Mouse (Mus musculus) ovary, adult 18-20 months (tissue): ENCODE results near the gene Pnmt.

ENCODE experiments used
- DNase-seq: peaks from one replicate; pipeline ENCODE4 v3.0.0; 2022; ENCODE audit warnings: low spot score, mixed read lengths

Gene Pnmt

DNA sequence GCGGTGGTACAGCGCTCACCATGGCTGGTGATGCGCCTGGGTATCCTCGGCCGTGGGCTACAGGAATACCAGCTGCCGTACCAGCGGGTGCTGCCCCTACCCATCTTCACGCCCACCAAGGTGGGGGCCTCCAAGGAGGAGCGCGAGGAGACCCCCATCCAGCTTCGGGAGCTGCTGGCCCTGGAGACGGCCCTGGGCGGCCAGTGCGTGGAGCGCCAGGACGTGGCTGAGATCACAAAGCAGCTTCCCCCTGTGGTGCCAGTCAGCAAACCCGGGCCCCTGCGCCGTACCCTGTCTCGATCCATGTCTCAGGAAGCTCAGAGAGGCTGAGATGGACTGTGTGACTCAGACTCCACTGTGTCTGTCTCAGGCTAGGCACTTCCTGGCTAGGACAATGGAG, 2.0 kb upstream of the Pnmt start:
- DNase-seq, result no peak

DNA sequence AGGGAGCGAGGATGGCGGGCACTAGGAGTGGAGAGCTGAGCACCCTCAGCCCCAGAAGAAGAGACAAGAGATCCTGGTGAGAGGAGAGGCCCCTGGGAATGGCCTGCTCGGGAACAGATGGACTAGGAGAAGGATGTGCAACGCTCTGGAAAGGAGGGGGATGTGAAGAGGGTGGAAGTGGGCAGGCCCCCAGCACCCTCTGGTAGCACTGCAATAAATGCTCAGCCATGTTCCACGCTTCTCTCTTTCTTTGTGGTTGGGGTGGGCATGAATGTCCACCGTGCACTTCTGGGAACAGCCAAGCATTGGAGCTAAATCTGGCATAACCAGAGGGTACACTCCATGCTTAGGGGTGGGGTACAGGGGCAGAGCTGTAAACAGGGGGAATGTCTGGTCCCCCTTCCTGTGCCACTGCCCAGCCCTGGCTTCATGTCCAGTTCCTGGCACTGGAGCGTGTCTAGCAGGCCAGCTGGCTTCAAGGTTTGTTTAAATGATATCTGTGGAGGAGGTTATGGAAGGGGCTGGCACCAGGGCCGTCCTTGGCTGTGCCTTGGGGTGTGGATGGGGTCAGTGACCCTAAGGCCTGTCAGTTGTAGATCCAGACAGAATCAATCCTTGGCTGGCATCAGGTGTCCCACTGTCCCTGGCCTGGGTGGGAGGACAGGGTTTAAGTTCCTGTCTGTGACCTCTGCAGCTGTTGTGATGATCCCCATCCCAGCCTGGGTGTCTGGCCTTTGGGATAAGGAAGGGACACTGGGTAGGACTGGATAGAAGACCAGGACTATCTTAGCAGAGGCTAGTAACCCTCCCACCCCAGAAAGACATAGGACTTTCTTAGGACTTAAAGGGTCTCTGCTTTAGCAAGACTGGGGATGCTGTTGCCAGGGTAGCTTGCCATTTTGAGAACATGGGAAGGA, 1.3 kb upstream of the Pnmt start:
- no peak for DNase-seq

DNA sequence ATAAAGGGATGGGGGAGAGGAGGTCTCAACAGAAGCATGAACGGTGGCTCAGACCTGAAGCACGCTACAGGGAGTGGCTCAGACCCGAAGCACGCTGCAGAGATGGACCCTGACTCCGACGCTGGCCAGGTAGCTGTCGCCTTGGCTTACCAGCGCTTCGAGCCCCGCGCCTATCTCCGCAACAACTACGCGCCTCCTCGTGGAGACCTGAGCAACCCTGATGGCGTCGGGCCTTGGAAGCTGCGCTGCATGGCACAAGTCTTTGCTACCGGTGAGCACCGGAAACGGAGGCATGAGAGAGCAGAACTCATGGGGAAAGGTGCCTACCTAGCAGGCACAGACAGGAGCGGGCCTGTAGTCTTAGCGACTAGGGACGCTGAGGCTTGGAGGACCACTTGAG, 346 bp downstream of the Pnmt start:
- DNase-seq, result no peak

DNA sequence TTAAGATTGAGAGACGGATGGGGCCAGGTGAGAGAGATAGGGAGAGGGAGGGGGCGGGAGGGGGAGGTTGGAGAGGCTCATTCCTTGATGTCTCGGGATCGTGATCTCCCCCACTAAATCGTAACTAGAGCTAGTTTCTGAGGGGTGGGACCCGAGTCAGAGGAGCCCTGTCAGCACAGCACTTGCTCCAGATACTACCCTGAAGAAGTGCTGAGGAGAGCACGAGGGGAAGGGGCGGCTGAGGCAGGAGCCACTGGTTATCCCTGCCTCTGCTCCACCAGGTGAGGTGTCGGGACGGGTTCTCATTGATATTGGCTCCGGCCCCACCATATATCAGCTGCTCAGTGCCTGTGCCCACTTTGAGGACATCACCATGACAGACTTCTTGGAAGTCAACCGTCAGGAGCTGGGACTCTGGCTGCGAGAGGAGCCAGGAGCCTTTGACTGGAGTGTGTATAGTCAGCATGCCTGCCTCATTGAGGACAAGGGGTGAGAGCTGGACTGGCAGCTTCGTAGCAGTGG, 867 bp downstream of the Pnmt start:
- DNase-seq, result no peak

DNA sequence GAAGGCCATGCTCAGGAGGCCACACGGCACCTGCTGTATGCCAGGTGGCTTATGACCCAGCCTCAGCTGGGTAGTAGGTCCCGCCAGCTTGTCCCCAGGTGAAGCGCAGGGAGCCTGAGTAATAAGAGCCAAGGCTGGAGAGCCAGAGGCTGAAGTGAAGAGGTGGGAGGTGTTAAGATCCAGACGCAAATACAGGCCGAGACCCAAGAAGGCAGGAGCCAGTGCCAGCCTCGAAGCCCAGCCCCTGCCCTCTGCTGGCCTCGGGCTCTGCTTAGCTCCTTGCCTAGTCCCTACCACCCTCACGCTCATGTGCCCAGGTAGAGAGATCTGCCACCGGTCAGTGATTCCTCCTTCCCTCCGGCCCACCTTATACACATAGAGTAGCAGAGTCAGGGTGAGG, 2.0 kb downstream of the Pnmt start:
- DNase-seq, result no peak

DNA sequence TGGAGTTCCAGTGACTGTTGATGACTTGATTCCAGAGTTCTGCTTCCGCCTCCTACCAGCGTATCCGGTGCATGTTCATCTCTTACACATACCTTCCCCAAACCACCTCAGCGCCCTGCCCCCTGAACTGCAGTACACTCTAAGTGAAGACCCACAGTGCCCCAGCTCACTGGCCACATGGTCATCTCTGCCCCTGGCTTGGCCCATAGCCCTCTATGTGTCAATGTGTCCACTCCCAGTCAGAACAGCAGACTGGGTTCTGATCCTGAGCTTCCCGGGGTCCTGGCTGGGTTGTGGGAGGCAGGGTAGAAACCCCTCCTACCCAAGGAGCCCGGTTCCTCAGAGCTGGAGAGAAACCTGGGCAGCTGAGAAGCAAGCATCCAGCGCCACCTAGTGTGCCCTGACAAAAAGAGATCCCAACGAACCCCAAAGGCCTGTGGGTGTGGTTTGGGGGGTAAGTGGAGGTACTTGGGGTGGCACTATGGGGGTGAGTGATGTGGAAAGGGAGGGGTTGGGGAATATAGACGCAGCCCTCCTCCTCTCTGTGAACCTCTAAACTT, 3.1 kb downstream of the Pnmt start:
- no peak for DNase-seq

DNA sequence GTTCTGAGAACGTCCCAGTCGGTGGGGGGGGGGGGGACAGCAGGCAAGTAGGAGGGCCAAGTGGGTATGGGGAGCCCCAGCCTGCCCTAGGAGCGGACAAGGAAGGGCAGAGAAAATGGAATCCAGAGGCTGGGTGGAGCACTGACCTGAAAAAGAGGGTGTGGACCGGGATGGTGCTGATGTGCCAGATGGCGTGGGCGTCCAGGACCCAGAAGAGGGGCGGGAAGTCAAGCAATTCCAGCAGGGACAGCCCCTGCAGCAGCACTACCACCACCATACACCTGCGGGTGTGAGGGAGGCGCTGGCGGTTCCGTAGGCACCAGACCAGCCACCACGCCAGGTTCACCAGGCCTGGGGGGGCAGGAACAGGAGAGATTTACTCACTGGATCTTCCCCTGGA, 3.9 kb downstream of the Pnmt start:
- no peak for DNase-seq

DNA sequence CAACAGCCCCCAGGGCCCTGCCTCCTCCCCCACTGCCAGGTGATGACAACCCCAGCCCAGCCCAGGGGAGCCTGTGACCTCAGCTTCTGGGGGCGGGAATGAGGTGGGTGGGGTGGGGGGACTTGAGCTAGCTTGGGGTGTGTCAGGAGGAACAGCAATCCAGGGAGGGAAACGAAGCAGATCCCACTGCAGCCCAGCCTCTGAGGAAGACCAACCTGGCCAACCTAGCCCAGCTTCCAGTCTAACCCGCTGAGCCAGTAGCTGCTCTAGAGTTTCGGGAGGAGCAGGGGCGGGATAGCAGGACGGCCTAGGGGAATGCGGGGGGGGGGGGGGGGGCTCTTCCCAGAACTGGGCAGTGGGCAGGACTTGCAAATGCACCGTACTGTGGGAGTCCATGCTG, 5.8 kb downstream of the Pnmt start:
- DNase-seq, result no peak

DNA sequence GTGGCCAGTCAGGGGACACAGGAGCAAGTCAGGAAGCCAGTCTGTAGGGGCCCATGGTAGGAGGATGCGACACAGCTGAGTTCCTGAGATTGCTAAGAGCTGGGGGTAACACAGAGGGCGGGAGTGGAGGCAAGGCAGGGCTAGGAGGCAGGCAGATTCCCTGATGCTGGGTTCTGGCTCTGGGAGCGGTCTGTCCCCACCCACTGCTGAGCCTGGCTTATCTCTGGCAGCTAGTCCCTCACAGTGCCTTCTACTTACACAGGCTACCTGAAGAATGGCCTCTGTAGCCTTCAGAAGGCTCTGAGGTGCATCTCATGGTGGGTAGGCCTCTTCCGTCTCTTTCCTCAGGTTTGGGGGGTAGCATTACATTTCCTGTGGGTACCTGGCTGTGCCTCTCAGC, 6.4 kb downstream of the Pnmt start:
- no peak for DNase-seq

DNA sequence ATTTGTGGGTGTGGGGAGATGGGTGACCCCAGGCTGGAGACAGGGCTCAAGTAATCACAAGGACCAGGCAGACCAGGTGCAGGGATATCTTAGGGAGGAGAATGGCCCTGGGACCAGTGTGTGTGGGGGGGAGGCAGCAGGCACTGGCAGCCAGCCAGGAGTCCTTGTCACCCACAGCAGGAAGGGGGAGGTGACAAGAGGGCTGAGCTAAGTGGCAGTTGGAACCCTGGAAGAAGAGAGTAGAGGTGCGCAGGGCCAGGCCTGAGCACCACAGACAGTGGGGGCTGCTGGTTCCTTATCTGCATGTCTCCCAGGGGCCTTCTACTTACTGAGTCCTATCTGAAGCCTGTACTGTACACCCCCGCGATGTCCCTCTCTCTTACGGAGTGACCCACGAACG, 7.1 kb downstream of the Pnmt start:
- peak; percentile 59 for DNase-seq

DNA sequence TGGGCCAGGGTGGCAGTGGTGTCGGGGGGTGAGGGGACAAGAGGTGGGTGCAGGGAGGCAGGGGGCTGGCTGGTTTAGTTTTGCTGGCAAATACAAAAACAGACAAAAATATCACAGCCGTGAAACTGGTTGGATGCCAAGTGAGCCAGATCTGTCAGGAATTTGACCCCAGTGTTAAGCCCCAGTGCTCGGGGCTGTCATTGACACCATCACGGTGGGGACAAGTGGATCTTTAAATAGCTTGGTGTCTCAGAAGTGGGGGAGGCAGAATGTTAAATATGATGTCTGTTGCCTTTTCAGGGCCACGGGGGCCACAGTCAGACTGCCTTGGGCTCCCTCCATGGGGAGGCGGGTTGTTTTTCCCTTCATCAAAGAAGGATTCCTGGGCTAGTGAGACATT, 8.1 kb downstream of the Pnmt start:
- DNase-seq, result no peak

DNA sequence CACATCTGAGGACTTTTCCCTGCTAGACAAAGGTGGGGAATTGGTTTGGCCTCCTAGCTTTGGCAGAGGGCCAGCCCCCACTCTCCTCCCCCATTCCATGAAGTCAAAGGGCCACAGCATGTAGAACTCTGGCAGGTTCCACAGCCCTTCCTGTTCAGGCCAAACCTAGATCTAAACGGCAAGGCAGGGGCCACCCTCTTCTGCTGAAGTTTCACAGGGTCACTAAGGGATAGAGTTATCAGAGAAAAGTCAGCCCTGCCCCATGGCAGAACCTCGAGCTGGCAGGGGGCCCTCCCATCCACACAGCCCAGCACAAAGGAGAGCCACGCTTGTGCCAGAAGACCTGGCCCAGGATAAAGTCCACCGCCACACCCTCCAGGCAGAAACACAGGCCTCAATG, 8.8 kb downstream of the Pnmt start:
- no peak for DNase-seq

DNA sequence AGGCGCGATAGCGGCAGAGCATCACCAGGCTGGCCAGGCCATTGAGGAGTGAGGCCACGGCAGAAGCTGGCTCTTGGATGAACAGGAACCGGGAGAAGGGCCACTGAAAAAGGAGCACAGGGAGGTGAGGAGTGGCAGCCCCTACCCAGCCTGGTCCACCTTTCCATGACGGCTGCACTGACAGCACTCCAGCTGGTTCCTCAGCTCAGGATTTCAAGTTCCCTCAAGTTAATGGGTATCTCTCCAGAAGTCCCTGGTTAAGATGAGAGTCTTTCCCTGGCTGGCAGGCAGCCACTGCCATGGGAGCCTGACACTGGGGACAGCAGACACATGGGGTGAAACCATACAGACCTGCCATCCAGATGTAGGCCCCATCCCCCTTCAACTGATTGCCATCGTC, 11.7 kb downstream of the Pnmt start:
- no peak for DNase-seq

DNA sequence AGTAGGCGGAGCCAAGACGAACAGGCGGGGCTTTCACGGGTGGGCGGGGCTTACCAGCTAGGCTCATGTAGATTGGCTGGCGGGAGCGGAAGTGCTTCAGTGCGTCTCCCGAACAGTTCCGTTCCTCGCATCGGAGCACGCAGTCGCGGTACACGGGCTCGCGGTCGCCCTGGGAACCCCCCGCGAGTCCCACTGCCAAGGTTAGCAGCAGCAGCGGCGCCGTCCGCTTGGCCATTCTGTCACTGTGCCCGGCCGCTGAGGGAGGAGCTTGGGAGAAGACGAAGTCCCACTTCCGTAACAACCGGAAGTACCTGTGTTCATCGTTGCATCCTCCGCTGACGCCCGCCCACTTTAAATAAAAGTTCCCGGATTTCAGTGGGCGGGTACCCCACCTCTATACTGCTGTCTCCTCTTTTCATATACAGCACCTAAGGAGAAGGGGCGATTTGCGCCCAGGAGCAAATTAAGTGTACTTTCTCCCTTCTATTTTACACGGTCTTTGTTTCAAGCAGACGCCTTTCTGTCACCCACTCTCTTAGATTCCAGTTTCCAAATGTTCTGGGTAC, 14.0 kb downstream of the Pnmt start, which contains the start of gene Pgap3:
Pgap3 (minus strand) TSS at position 330 of the 566 bp plus-strand sequence.
- peak; percentile 86 for DNase-seq

DNA sequence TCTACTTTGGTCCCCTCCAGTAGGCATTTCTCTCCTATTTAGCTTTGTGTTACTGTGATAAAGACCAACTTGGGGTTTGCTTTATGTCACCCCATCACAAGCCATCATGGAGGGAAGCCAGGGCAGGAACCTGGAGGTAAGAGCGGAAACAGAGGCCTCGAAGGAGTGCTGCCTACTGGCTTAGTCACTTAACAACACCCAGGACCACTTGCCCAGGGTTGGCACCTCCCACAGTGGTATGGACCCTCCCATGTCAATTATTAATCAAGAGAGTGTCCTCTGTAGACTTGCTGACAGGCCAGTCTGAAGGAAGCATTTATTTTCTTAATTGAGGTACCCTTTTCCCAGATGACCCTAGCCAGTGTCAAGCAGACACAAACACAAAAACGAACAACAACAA, 14.6 kb downstream of the Pnmt start:
- DNase-seq, result no peak

DNA sequence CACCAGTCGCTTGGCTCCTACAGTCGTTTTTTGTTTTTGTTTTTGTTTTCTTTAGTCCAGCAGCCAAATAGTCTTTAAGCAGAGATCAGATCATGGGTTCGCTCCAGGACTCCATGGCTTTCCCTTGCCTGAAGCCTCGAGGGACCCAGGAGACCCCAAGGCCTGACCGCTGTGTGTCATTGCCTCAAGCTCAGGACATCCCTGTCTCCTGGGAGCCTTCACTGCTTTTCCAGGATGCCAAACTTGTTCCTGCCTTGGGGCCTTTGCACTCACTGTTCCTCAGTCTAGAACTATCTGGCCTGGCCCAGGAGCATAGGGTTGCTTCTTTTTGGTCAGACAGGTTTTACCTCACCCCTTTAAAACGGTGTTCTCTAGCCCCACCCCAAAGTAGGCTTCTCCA, 20.4 kb downstream of the Pnmt start:
- DNase-seq, result no peak

DNA sequence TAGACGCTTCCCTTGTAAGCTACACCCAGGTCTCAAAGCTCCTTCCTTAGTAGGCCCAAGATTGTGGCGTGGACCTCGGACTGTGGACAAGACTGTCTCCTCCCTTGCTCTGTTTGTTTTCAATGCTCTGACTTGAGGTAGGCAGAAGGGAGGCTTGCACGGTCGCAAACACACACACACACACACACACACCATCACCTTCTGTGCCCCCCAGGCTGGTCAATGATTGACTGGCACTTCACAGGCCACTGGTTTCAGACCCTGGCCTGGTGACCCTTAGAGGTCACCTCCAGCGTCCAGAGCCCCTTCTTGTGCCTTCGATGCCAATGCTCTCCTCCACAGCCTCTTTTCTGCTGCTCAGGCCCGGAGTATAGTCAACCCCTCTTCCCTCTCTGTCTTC, 22.6 kb downstream of the Pnmt start:
- no peak for DNase-seq

DNA sequence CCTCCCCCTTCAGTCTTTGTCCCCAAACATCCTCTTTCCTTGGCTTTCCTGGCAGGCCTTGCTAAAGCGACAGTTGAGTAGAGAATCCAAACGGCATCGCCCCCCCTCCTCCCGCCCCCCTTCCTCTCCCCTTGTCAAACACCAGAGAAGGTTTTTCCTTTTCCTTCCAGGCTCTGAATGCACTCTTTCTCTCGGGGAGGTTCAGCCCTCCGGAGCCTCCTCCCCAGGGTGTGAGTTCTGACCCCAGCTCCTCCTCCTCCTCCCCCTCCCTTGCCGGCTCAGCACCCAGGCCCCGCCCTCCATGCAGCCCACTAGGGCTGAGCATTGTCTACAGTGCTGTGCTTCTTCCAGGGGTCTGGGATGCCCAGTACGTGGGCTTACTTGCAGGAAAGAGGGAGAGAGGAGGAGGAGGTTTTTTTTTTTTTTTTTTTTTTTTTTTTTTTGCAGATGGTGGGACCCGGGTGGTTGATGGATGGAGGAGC, 23.1 kb downstream of the Pnmt start:
- no peak for DNase-seq

DNA sequence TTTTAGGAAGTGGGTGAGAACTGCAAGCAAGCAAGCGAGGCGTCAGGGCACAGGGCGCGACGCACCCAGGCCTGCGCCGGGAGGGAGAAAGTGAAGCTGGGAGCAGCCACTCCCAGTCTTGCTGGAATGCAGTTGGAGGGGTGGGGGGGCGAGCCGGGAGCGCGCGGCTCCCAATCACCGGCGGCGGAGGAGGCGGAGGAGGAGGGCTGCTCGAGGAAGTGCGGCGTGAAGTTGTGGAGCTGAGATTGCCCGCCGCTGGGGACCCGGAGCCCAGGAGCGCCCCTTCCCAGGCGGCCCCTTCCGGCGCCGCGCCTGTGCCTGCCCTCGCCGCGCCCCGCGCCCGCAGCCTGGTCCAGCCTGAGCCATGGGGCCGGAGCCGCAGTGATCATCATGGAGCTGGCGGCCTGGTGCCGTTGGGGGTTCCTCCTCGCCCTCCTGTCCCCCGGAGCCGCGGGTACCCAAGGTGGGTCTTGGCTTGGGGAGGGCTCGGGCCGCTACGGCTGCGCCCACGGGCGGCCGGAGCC, 26.1 kb downstream of the Pnmt start, which contains the start of gene Erbb2:
Erbb2 (plus strand) TSS at position 198 of the 524 bp plus-strand sequence.
- DNase-seq, result peak; percentile 73

DNA sequence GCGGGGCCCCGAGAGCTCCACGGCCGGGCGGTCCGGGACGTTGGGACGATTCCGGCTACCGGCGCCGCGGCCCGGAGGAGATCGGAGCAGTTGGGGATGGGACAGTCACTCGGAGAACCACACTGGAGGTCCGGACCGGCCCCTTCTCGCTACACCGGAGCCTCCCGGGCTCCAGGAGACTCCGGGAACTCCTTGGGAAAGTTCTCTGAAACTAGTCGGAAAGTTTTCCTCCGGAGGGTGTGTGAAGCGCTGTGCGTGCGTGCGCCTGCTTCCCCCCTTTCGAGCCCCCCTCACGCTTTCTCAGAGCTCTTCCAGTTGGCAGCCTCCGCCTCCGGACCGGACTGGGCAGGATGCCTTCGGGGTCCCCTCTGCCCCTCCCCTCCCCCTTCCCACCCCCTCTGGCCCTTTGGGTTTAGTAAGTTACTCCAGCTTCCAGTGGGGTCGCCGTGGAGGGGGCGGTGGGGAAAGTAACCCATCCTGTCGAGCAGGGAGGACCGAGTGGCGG, 26.6 kb downstream of the Pnmt start:
- DNase-seq, result no peak

DNA sequence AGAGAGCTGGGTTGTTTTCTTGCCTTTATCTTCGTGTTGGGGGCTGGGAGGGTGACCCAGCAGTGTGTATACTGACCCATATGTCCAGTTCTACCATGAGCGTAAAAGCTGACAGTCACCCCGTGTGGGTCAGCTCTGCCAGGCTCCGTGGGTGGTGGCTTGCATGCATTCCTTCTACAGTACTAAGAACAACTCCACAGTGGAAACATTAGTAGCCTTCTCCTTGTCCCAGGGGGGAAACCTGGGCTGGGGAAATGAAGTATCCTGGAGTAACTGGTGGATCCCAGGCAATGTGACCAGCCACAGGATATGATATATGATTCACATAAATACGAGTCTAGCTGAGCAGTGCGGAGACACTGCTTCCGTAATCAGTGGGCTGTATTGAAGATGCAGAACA, 27.5 kb downstream of the Pnmt start:
- no peak for DNase-seq

DNA sequence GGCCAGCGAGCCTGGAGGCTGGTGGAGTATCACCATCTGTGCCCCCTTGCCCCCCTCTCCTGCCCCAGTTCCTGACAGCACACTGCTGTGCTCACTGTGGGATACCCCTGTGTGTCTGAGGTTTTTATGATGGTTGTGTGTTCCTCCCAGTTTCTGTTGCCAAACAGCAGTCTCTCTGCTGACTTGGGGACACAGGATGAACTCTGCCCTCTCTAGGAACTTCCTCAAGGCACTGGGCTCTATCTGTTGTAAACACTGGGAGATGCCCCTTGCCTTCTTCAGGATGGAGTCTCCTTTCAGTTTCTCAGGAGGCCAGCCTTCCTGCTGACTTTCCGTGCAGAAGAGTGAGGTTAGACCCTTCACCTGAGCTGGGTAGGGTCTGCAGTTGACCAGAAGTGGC, 27.9 kb downstream of the Pnmt start:
- DNase-seq, result no peak

DNA sequence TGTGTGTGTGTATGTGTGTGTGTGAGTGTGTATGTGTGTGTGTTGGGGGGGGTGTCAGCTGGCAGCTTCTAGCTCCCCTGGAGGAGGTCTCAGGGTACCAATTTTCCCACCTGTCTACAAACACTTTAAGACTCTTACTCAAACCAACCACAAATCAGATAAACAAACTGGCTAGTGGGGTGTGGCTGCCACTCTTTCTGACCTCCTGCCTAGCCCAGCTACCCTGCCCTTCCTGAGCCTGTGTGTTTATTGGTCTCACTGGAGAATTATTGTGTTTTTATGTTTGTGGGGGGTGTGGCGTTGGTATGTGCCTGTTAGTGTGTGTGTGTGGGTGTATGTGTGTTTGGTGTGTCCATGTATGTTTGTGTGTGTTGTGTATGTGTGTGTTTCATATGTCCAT, 30.8 kb downstream of the Pnmt start:
- no peak for DNase-seq
